Mouse (Mus musculus) kidney, adult 18-20 months (tissue): ENCODE measurements around the gene Alox15.

Experiments used
- DNase-seq: peaks from one replicate; pipeline ENCODE4 v3.0.0; 2021

Alox15 gene

DNA sequence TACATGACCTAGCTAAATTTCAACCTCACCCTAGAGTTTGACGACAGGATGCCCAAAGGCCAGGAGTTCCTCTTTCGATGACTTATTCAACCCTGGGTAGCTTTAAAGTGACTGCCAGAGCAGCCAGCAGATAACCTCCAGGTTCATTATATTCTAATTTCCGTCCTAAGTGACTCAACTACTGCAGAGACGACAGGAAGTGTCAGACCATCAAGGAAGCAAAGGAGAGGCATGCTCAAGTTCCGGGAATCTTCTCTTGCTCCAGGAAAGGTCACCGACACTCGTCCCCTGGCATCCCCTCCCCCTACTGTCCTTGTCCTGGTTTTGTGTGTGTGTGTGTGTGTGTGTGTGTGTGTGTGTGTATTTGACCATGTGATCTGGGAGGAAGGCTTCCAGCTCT lies 45.7 kb downstream of the Alox15 start:
- DNase-seq, result peak; percentile 30

DNA sequence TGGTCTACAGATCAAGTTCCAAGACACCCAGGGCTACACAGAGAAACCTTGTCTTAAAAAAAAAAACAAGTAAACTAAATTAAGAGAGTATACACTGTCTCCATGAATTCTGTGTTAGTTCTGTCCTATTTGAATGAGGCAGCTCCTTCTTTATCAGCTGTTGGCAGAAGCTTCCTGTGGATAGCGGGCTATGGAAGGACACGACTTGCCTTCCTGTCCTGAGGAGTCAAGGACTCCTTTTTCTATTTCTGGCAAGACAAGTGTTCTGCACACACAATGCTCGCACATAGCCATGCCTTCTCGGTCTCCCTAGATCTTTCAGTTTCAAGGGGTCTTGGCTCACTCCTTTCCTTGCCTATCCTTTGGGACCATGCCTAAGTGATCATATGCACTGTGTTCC lies 49.5 kb downstream of the Alox15 start:
- DNase-seq, result no peak

DNA sequence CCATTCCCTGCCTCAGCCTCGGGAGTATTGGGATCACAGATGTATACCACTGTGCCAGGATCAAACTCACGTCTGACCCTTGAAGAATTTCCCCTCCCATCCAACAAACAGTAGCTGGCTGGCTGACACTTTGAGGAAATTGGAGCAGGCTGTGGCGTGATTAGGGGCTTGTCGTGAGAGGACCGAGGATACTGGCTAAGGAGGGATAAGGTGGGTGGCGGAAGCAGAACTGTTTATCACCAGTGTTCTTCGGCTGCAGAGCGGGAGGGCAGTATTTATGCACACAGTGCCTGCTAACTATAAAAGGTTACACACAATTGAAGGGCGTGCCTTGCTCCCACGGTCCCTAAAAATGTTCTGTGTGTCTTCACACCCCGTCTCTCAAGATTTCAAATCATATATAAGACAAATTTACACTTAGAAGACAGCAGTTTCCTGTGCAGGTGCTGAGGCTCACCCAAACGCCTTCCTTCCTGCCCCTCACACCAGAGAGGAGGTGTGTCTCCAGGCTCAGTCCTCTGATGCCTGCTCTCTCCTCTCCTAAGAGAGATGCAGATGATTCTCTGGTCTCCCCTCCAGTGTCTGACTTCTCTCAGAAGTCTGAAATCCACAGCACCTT lies 53.9 kb downstream of the Alox15 start:
- DNase-seq, result no peak

DNA sequence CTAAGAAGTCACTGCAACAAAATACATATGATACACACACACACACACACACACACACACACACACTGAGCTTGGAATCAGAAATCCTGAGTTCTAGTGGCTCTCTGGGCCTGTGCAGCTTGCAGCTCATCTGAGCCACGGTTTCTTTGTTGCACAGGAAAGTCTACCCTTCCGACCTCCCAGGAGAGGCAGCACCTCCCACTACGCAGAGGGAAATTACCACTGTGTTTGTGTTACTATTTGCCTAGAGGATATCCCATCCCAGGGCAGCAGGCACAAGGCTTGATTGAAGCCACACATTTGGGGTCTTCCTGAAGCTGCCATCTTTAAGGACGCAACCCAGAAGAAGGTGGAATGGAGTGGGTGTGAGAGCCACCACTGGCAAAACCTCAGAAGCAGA lies 54.4 kb downstream of the Alox15 start:
- no peak for DNase-seq
